In genomic region chr7:38023451-38023850, GRCm38 (mm10) we compare ENCODE assay signal across 8 mouse cellular contexts. TPM values are rescaled to one million over a fixed set of nuclear protein-coding genes. Genes with fewer than 3 reads are reported as not detected.
DNase-seq lines count a peak whose midpoint lies in the region; ATAC-seq lines count a peak whose summit lies in the region.

Gene Uri1, minus strand, starts transcription at chr7:38023551.

- no peaks in the 10 kb centered on the region for H3K4me1 ChIP-seq in midbrain, embryonic 11.5 days (ENCODE audit: control insufficient read depth, insufficient read depth, low read length)

- H3K9ac ChIP-seq in midbrain, embryonic 11.5 days (ENCODE audit: low read length) = no peak within 1 kb of the TSS

- H3K9me3 ChIP-seq in midbrain, embryonic 11.5 days (ENCODE audit: control insufficient read depth, low read length) = no peaks in the 10 kb centered on the region

- H3K36me3 ChIP-seq in midbrain, embryonic 11.5 days (ENCODE audit: control insufficient read depth, insufficient read depth, low read length) = no peaks in the 10 kb centered on the region

- no peak within 1 kb of the TSS for H3K4me3 ChIP-seq in midbrain, embryonic 11.5 days (ENCODE audit: low read depth, low read length)

- no peak for ATAC-seq in frontal cortex, adult (ENCODE audit: low TSS enrichment)
- no peak for ATAC-seq in inflammation-experienced regulatory T-cells, adult 6 months
- no peak for ATAC-seq in midbrain, embryonic 11.5 days (ENCODE audit: low FRiP score)

- H3K27ac ChIP-seq in midbrain, embryonic 11.5 days (ENCODE audit: low read depth, low read length) = no peak within 1 kb of the TSS

- no peaks in the 10 kb centered on the region for H3K27me3 ChIP-seq in midbrain, embryonic 11.5 days (ENCODE audit: control insufficient read depth, insufficient read depth, low read length)

- 92% methylated on average over 8 of the region's 8 CpGs for WGBS in midbrain, embryonic 11.5 days

- no peak for DNase-seq in frontal cortex, adult 2 months (ENCODE audit: extremely low spot score in 1 of 2, low spot score in 1 of 2)
- DNase-seq in adrenal gland, postnatal 14 days = no peak
- DNase-seq in gastrocnemius, postnatal 10 days = no peak
- no peak for DNase-seq in midbrain, embryonic 11.5 days (ENCODE audit: low spot score, missing footprints)
- no peak for DNase-seq in cerebellum, adult 9-11 months
- no peak for DNase-seq in cerebellum, adult 11-12 months

- H3K4me2 ChIP-seq in midbrain, embryonic 11.5 days = no peak within 1 kb of the TSS

RNA-seq across cellular contexts. Expression of gene Uri1, which starts in this region (rescaled TPM):
- 35.5 and 39.9 TPM in 2 replicates for polyA plus RNA-seq in frontal cortex, adult 2 months (2012; rRNA removed)
- 50.8 and 62.0 TPM in 2 replicates for total RNA-seq in adrenal gland, postnatal 14 days (2021)
- total RNA-seq in gastrocnemius, postnatal 10 days (2021) = 10 to 100 TPM; 35.3 to 41.8 TPM
- polyA plus RNA-seq in inflammation-experienced regulatory T-cells, adult 6 months (2017; shearing (Covaris generic)) = 10 to 100 TPM; 11.8 to 21.1 (median 17.3) TPM
- 47.9 and 50.6 TPM in 2 replicates for polyA plus RNA-seq in midbrain, embryonic 11.5 days (2014; fragmentation: Nextera tagmentation; extraction: Ambion mirVana)
